Comparison of ENCODE assay signal across 22 mouse cellular contexts in genomic region chr7:109723697-109724096, GRCm38 (mm10). TPM values are rescaled to one million over a fixed set of nuclear protein-coding genes. Genes with fewer than 3 reads are reported as not detected.
DNase-seq lines count a peak whose midpoint lies in the region; ATAC-seq lines count a peak whose summit lies in the region.
"Had no signal": no experiment of that assay in that cellular context is flagged by ENCODE, and none has a peak within 500 bp of the region (broad histone marks: within the 10 kb centered on the region; RNA-seq: fewer than 3 reads in every experiment).

Gene BC051019 (minus strand): TSS chr7:109723850.

- 91% methylated on average over 5 of the region's 5 CpGs for whole genome bisulfite sequencing in stomach, embryonic 16.5 days

- peak; percentile 45 to 67 for DNase-seq in lung, adult 18-20 months
- no peak for DNase-seq in lung, postnatal 25 days (ENCODE audit: low spot score)
- no peak for DNase-seq in urinary bladder, adult 2 months (ENCODE audit: low spot score)
- no peak for DNase-seq in urinary bladder, postnatal 14 days (ENCODE audit: low spot score)
- DNase-seq in right cerebral cortex, adult 2 months (ENCODE audit: low spot score in 2 of 2): no peak
- DNase-seq: adrenal gland, adult 2 months; adrenal gland, postnatal 25 days; cerebellum, adult 18-20 months; cerebellum, adult 9-11 months; cerebellum, postnatal 36 days; gastrocnemius, adult 2 months; gastrocnemius, postnatal 25 days; heart, postnatal 10 days; heart, postnatal 4 days had no signal

- H3K36me3 ChIP-seq in stomach, embryonic 16.5 days (ENCODE audit: control insufficient read depth, insufficient read depth, low read length): no peaks in the 10 kb centered on the region
- H3K36me3 ChIP-seq: forebrain, embryonic 10.5 days; hindbrain, embryonic 12.5 days had no signal

- H3K4me1 ChIP-seq in stomach, embryonic 16.5 days (ENCODE audit: control insufficient read depth, insufficient read depth, low read length): no peaks in the 10 kb centered on the region
- H3K4me1 ChIP-seq: forebrain, embryonic 10.5 days; hindbrain, embryonic 12.5 days had no signal

- ATAC-seq in stomach, embryonic 16.5 days (ENCODE audit: insufficient read depth, low FRiP score): no peak
- ATAC-seq: activated CD4-positive, CD25-positive, alpha-beta regulatory T cell, adult 4 months; forebrain, embryonic 14.5 days; hindbrain, embryonic 16.5 days had no signal

- H3K27ac ChIP-seq in stomach, embryonic 16.5 days (ENCODE audit: low read length): no peak within 1 kb of the TSS
- H3K27ac ChIP-seq: forebrain, embryonic 10.5 days; gastrocnemius, adult 2 months; hindbrain, embryonic 12.5 days had no signal

- no peaks in the 10 kb centered on the region for H3K9me3 ChIP-seq in stomach, embryonic 16.5 days (replicated peaks; ENCODE audit: control insufficient read depth, low read length)
- H3K9me3 ChIP-seq: hindbrain, embryonic 12.5 days had no signal

- no peaks in the 10 kb centered on the region for H3K27me3 ChIP-seq in stomach, embryonic 16.5 days (ENCODE audit: control insufficient read depth, insufficient read depth, low read length)
- H3K27me3 ChIP-seq: hindbrain, embryonic 12.5 days had no signal

- no peak within 1 kb of the TSS for H3K4me3 ChIP-seq in stomach, embryonic 16.5 days (replicated peaks; ENCODE audit: low read length)
- H3K4me3 ChIP-seq: erythroblast, embryonic 14.5 days; forebrain, embryonic 10.5 days; gastrocnemius, adult 2 months; hindbrain, embryonic 12.5 days had no signal

- no peak within 1 kb of the TSS for H3K4me2 ChIP-seq in stomach, embryonic 16.5 days (ENCODE audit: low read depth, low read length)
- H3K4me2 ChIP-seq: hindbrain, embryonic 12.5 days had no signal

- H3K9ac ChIP-seq in stomach, embryonic 16.5 days (ENCODE audit: low read length): peak within 1 kb of the TSS; percentile 20; the same call in 1 of the 2 replicates
- H3K9ac ChIP-seq: hindbrain, embryonic 12.5 days had no signal

RNA-seq across cellular contexts. Expression of gene BC051019, which starts in this region (rescaled TPM):
- 14.3 and 18.2 TPM in 2 replicates for polyA plus RNA-seq in urinary bladder, adult 2 months (2012; rRNA removed)
- 0.23 and 0.45 TPM in 2 replicates for polyA plus RNA-seq in stomach, embryonic 16.5 days (2015; fragmentation: Nextera tagmentation; extraction: Ambion mirVana)
- polyA plus RNA-seq: adrenal gland, adult 2 months; erythroblast, embryonic 14.5 days; heart, embryonic 14.5 days had no signal

Comparison
In these comparisons a context has a peak if more than half of its experiments do, and no peak if none do; other contexts are left out.
1. RNA of gene BC051019 (polyA plus RNA-seq): 14.3 to 18.2 TPM in urinary bladder, adult 2 months; 0.23 to 0.45 TPM in stomach, embryonic 16.5 days; every median in the first group is over 10 times any median in the second.
2. DNase-seq: peak in lung, adult 18-20 months (2 of 2); none in lung, postnatal 25 days (single experiment), urinary bladder, adult 2 months (single experiment), urinary bladder, postnatal 14 days (single experiment) and right cerebral cortex, adult 2 months (0 of 2).